Mouse (Mus musculus) CH12.LX (cell line): ENCODE measurements around the gene Ajm1. TPM values are rescaled to one million over a fixed set of nuclear protein-coding genes. Genes with fewer than 3 reads are reported as not detected.
A peak's percentile ranks its signal among the peaks of the same experiment; 100 is the strongest.

ENCODE experiments used
- DNase-seq: peaks from one replicate; pipeline ENCODE4 v3.0.0-alpha.2; 2013; ENCODE audit errors: extremely low read depth
- H3K27ac ChIP-seq: 2 replicates; pipeline ENCODE4 v1.5.1; 2012; ENCODE audit warnings: low read depth, mild to moderate bottlenecking, control low read depth, moderate library complexity; ENCODE audit not compliant: insufficient read depth
- H3K27me3 ChIP-seq: replicated peaks from 2 replicates; pipeline ENCODE3; 2012; ENCODE audit warnings: inconsistent platforms
- H3K36me3 ChIP-seq, 2 experiments: replicated peaks in 1 of 2; 2 replicates each; pipeline versions ENCODE3 to v1.6.1; 2012; ENCODE audit warnings: inconsistent platforms in 1 of 2, low read length in 1 of 2, mild to moderate bottlenecking in 1 of 2, mixed read lengths in 1 of 2, moderate library complexity in 1 of 2; ENCODE audit not compliant: control insufficient read depth in 1 of 2, insufficient read depth in 1 of 2
- H3K4me1 ChIP-seq, 2 experiments: 2 replicates each; pipeline ENCODE4 v1.6.1; 2012; ENCODE audit warnings: inconsistent platforms in 1 of 2, moderate library complexity in 1 of 2; ENCODE audit not compliant: insufficient read depth in 2 of 2, control insufficient read depth in 1 of 2
- H3K4me2 ChIP-seq: 2 replicates; pipeline ENCODE4 v1.6.1; 2012; ENCODE audit warnings: low read depth, mild to moderate bottlenecking, control low read depth; ENCODE audit not compliant: poor library complexity, insufficient read depth, severe bottlenecking
- H3K4me3 ChIP-seq, 3 experiments: fragments of 150-350 bp in 1 of 3; sonication (generic) in 1 of 3; replicated peaks in 1 of 3; 2 replicates each; pipeline versions ENCODE3 to v1.5.1; 2011 to 2012; ENCODE audit warnings: low read depth in 2 of 3, low read length in 2 of 3, mild to moderate bottlenecking in 2 of 3, moderate library complexity in 2 of 3, control low read depth in 1 of 3, improper control_type of control experiment in 1 of 3, inconsistent platforms in 1 of 3, mixed read lengths in 1 of 3; ENCODE audit not compliant: poor library complexity in 1 of 3
- H3K79me2 ChIP-seq: replicated peaks from 2 replicates; pipeline ENCODE4 v1.6.1; 2012; ENCODE audit warnings: mild to moderate bottlenecking, moderate library complexity; ENCODE audit not compliant: control insufficient read depth, poor library complexity, insufficient read depth, severe bottlenecking; ENCODE audit errors: extremely low read depth
- H3K9ac ChIP-seq: 2 replicates; pipeline ENCODE4 v1.6.1; 2012; ENCODE audit warnings: low read depth, mild to moderate bottlenecking, control low read depth, moderate library complexity; ENCODE audit not compliant: insufficient read depth
- H3K9me3 ChIP-seq: replicated peaks from 2 replicates; pipeline ENCODE3; 2012; ENCODE audit warnings: low read length, inconsistent platforms, mixed read lengths
- CTCF ChIP-seq, 2 experiments: IDR thresholded peaks in 1 of 2; conservative IDR thresholded peaks in 1 of 2; 2 replicates each; pipeline ENCODE4 v1.5.1; 2011 to 2012; ENCODE audit warnings: low read depth in 2 of 2, low read length in 2 of 2, improper control_type of control experiment in 1 of 2, inconsistent platforms in 1 of 2, mild to moderate bottlenecking in 1 of 2, moderate library complexity in 1 of 2
- ETS1 ChIP-seq: conservative IDR thresholded peaks from 2 replicates; pipeline ENCODE4 v1.6.1; 2012; ENCODE audit warnings: low read depth, mild to moderate bottlenecking, inconsistent platforms, low read length, improper control_type of control experiment, moderate library complexity
- HCFC1 ChIP-seq: IDR thresholded peaks from 2 replicates; pipeline ENCODE4 v1.6.1; 2012; ENCODE audit warnings: low read depth, mild to moderate bottlenecking, inconsistent platforms, low read length, improper control_type of control experiment
- IRF4 ChIP-seq: IDR thresholded peaks from 2 replicates; pipeline ENCODE4 v1.6.1; 2014; ENCODE audit warnings: low read depth, mild to moderate bottlenecking, inconsistent platforms, low read length, improper control_type of control experiment
- KAT2A ChIP-seq: IDR thresholded peaks from 2 replicates; pipeline ENCODE4 v1.6.1; 2012; ENCODE audit warnings: low read length, improper control_type of control experiment, inconsistent platforms; ENCODE audit not compliant: insufficient replicate concordance
- MAZ ChIP-seq: IDR thresholded peaks from 2 replicates; pipeline ENCODE4 v1.6.1; 2012; ENCODE audit warnings: low read depth, mild to moderate bottlenecking, inconsistent platforms, low read length, improper control_type of control experiment, moderate library complexity
- MYC ChIP-seq: IDR thresholded peaks from 2 replicates; pipeline ENCODE4 v1.6.1; 2011; ENCODE audit warnings: low read depth, mild to moderate bottlenecking, improper control_type of control experiment, low read length
- POLR2AphosphoS2 ChIP-seq: IDR thresholded peaks from 2 replicates; pipeline ENCODE4 v1.6.1; 2011; ENCODE audit warnings: low read depth, low read length, improper control_type of control experiment
- RAD21 ChIP-seq: IDR thresholded peaks from 2 replicates; pipeline ENCODE4 v1.6.1; 2011; ENCODE audit warnings: low read depth, mild to moderate bottlenecking, low read length, improper control_type of control experiment, moderate library complexity
- TCF12 ChIP-seq: IDR thresholded peaks from 2 replicates; pipeline ENCODE4 v1.6.1; 2014; ENCODE audit warnings: low read depth, mild to moderate bottlenecking, inconsistent platforms, low read length, improper control_type of control experiment
- ZMIZ1 ChIP-seq: IDR thresholded peaks from 2 replicates; pipeline ENCODE4 v1.6.1; 2012; ENCODE audit warnings: low read depth, mild to moderate bottlenecking, inconsistent platforms, low read length, improper control_type of control experiment
- ZNF384 ChIP-seq: IDR thresholded peaks from 2 replicates; pipeline ENCODE4 v1.6.1; 2012; ENCODE audit warnings: low read depth, low read length, improper control_type of control experiment, inconsistent platforms
- dilution Hi-C: fragments of 300-500 bp; cut with MboI; formaldehyde crosslinking; loops from 2 replicates; pipeline ENCODE4 v1.14.3; 2020; ENCODE audit warnings: low sequenced_read_pairs; ENCODE audit not compliant: extremely low pct_unique_long_range_greater_than_20kb, extremely low pct_ligation_motif_present
- in situ Hi-C: fragments of 300-500 bp; cut with MboI; formaldehyde crosslinking; loops from 3 replicates; pipeline ENCODE4 v1.14.3; 2019; ENCODE audit warnings: low sequenced_read_pairs, low pct_ligation_motif_present, low pct_unique_long_range_greater_than_20kb, mixed read lengths
- polyA plus RNA-seq: library from polyadenylated mRNA; unstranded; fragments of >175 nt; gene quantifications from 2 replicates; pipeline ENCODE4 v1.2.1, GENCODE M21; 2012; ENCODE audit warnings: low read depth; ENCODE audit not compliant: insufficient read length
- total RNA-seq, 2 experiments: library from RNA; depleted of rRNA; stranded (reverse); fragments of 300-350 nt in 1 of 2; fragments of >200 nt in 1 of 2; gene quantifications; 2 replicates each; pipeline ENCODE4 v1.2.3; 2012 to 2014

Ajm1 gene
- total and polyA plus RNA-seq, 3 experiments, result 0.31 to 1.4 (median 1.4) TPM

GRCm38 (mm10) chr2:25598749-25599148, 17.2 kb upstream of the Ajm1 start:
- Histone ChIP-seq H3K79me2 (no peaks in the 10 kb centered on the region), H3K27ac (no peak overlapping the region), H3K36me3 (peaks cover 83 to 94% of the 10 kb centered on the region in 2 experiments), H3K9ac (no peak overlapping the region), H3K27me3 (no peaks in the 10 kb centered on the region), H3K9me3 (no peaks in the 10 kb centered on the region)
- dilution Hi-C loops (no loop called here), in situ Hi-C loops (no loop called here)
- DNase-seq, result no peak
- no peak for TF ChIP-seq POLR2AphosphoS2
- no peak for TF ChIP-seq ZNF384
- no peak for TF ChIP-seq RAD21
- no peak for TF ChIP-seq MAZ
- TF ChIP-seq IRF4, result no peak
- TF ChIP-seq KAT2A, result no peak
- TF ChIP-seq ETS1, result no peak
- no peak for TF ChIP-seq TCF12
- no peak for TF ChIP-seq CTCF (conservative IDR thresholded peaks at IDR 0.05 in 1 of 2, IDR thresholded peaks at IDR 0.05 in 1 of 2; ENCODE audit: low read depth in 2 of 2, low read length in 2 of 2)
- TF ChIP-seq, all 38 proteins: peak for 0
- H3K4me1 ChIP-seq, result peaks cover 2 to 8% of the 10 kb centered on the region in 2 experiments; a peak in 1 of 4 replicates
- H3K4me3 ChIP-seq, result no peak overlapping the region
- no peak overlapping the region for H3K4me2 ChIP-seq

GRCm38 (mm10) chr2:25596765-25597510, 15.4 kb upstream of the Ajm1 start:
- no peak for TF ChIP-seq MYC
- TF ChIP-seq HCFC1, result no peak
- no peak for TF ChIP-seq ZMIZ1
- TF ChIP-seq ETS1, result no peak
- in situ Hi-C loops (no loop called here), dilution Hi-C loops (no loop called here)
- Histone ChIP-seq H3K9ac (no peak overlapping the region), H3K4me3 (no peak overlapping the region), H3K27me3 (no peaks in the 10 kb centered on the region), H3K4me2 (no peak overlapping the region), H3K79me2 (no peaks in the 10 kb centered on the region), H3K36me3 (peaks cover 91 to 94% of the 10 kb centered on the region in 2 experiments), H3K9me3 (no peaks in the 10 kb centered on the region), H3K27ac (no peak overlapping the region), H3K4me1 (peaks cover 2 to 8% of the 10 kb centered on the region in 2 experiments; a peak in 1 of 4 replicates)
- DNase-seq, result no peak

- H3K79me2 ChIP-seq, result no peaks in the 10 kb centered on the region
- dilution Hi-C loops (no loop called here), in situ Hi-C loops (no loop called here)
- H3K27me3 ChIP-seq, result no peaks in the 10 kb centered on the region
- H3K4me1 ChIP-seq, result peaks cover 0 to 2% of the 10 kb centered on the region in 2 experiments; a peak in 1 of 4 replicates
- DNase-seq, result peak; percentile 43
- H3K36me3 ChIP-seq, result peaks cover 81 to 93% of the 10 kb centered on the region in 2 experiments
- H3K4me3 ChIP-seq, result no peak overlapping the region
- TF ChIP-seq RAD21 (peak; percentile 43), POLR2AphosphoS2 (no peak), CTCF (conservative IDR thresholded peaks at IDR 0.05 in 1 of 2, IDR thresholded peaks at IDR 0.05 in 1 of 2; ENCODE audit: low read depth in 2 of 2, low read length in 2 of 2) (peak; percentile 28 to 61; a peak in 2 of 4 replicates)
- TF ChIP-seq, all 38 proteins: peak for 2
- Histone ChIP-seq H3K9me3 (no peaks in the 10 kb centered on the region), H3K4me2 (no peak overlapping the region), H3K9ac (no peak overlapping the region), H3K27ac (no peak overlapping the region)
Measured at GRCm38 (mm10) chr2:25591863-25592262, 10.3 kb upstream of the Ajm1 start.
